In genomic region chr17:56233389-56233788, GRCm38 (mm10) we compare ENCODE assay signal across 7 mouse cellular contexts. TPM values are rescaled to one million over a fixed set of nuclear protein-coding genes. Genes with fewer than 3 reads are reported as not detected.
DNase-seq lines count a peak whose midpoint lies in the region; ATAC-seq lines count a peak whose summit lies in the region.

No protein-coding gene starts in this region.

- no peak overlapping the region for H3K4me3 ChIP-seq in embryonic facial prominence, embryonic 14.5 days (ENCODE audit: low read depth, low read length)
- H3K4me3 ChIP-seq in hindbrain, embryonic 14.5 days (replicated peaks; ENCODE audit: low read length) = no peak overlapping the region
- 0 out of 2 replicates have a peak overlapping the region, but pooled peaks have one; percentile 7 for H3K4me3 ChIP-seq in midbrain, embryonic 14.5 days (replicated peaks; ENCODE audit: low read depth, low read length)

- H3K9ac ChIP-seq in embryonic facial prominence, embryonic 14.5 days (ENCODE audit: low read depth, low read length) = no peak overlapping the region
- 0 out of 2 replicates have a peak overlapping the region, but pooled peaks have one; percentile 7 for H3K9ac ChIP-seq in hindbrain, embryonic 14.5 days
- no peak overlapping the region for H3K9ac ChIP-seq in midbrain, embryonic 14.5 days (replicated peaks; ENCODE audit: low read length)

- DNase-seq in brain, adult 2 months (ENCODE audit: low read depth, low spot score) = peak; percentile 13
- no peak for DNase-seq in embryonic facial prominence, embryonic 14.5 days (ENCODE audit: low spot score)
- peak; percentile 16 for DNase-seq in hindbrain, embryonic 14.5 days (ENCODE audit: low spot score)
- DNase-seq in midbrain, embryonic 14.5 days = peak; percentile 21
- no peak for DNase-seq in embryo, embryonic 10 days (ENCODE audit: low spot score)
- DNase-seq in spleen, adult 18-20 months = no peak

- H3K4me1 ChIP-seq in embryonic facial prominence, embryonic 14.5 days (ENCODE audit: control insufficient read depth, insufficient read depth, low read length) = no peaks in the 10 kb centered on the region
- peaks cover 10% of the 10 kb centered on the region for H3K4me1 ChIP-seq in hindbrain, embryonic 14.5 days (replicated peaks; ENCODE audit: control insufficient read depth, insufficient read depth, low read length)
- peaks cover 10% of the 10 kb centered on the region for H3K4me1 ChIP-seq in midbrain, embryonic 14.5 days (ENCODE audit: control insufficient read depth, insufficient read depth, low read length)

- no peak for ATAC-seq in embryonic facial prominence, embryonic 14.5 days (ENCODE audit: low read depth)
- ATAC-seq in hindbrain, embryonic 14.5 days (ENCODE audit: low FRiP score) = peak; percentile 37
- ATAC-seq in midbrain, embryonic 14.5 days (ENCODE audit: low FRiP score, low TSS enrichment) = 0 out of 2 replicates have a peak, but pooled peaks have one; percentile 4
- ATAC-seq in inflammation-experienced regulatory T-cells, adult 6 months = no peak

- peak overlapping the region; percentile 12; the same call in 1 of the 2 replicates for H3K4me2 ChIP-seq in embryonic facial prominence, embryonic 14.5 days (ENCODE audit: low read depth, low read length)
- H3K4me2 ChIP-seq in hindbrain, embryonic 14.5 days (replicated peaks) = peak overlapping the region; percentile 45
- H3K4me2 ChIP-seq in midbrain, embryonic 14.5 days (ENCODE audit: low read length) = peak overlapping the region; percentile 54

- H3K27ac ChIP-seq in embryonic facial prominence, embryonic 14.5 days (replicated peaks; ENCODE audit: low read depth, low read length) = no peak overlapping the region
- H3K27ac ChIP-seq in hindbrain, embryonic 14.5 days = peak overlapping the region; percentile 58
- peak overlapping the region; percentile 56 for H3K27ac ChIP-seq in midbrain, embryonic 14.5 days (replicated peaks; ENCODE audit: low read depth, low read length)

- no peaks in the 10 kb centered on the region for H3K9me3 ChIP-seq in embryonic facial prominence, embryonic 14.5 days (ENCODE audit: control insufficient read depth, low read length)
- H3K9me3 ChIP-seq in hindbrain, embryonic 14.5 days (ENCODE audit: control insufficient read depth, low read length) = no peaks in the 10 kb centered on the region
- no peaks in the 10 kb centered on the region for H3K9me3 ChIP-seq in midbrain, embryonic 14.5 days (ENCODE audit: control insufficient read depth, low read length)

- no peaks in the 10 kb centered on the region for H3K36me3 ChIP-seq in embryonic facial prominence, embryonic 14.5 days (ENCODE audit: control insufficient read depth, insufficient read depth, low read length)
- H3K36me3 ChIP-seq in hindbrain, embryonic 14.5 days (replicated peaks; ENCODE audit: control insufficient read depth, insufficient read depth) = no peaks in the 10 kb centered on the region
- H3K36me3 ChIP-seq in midbrain, embryonic 14.5 days (ENCODE audit: control insufficient read depth, insufficient read depth, low read length) = no peaks in the 10 kb centered on the region

- H3K27me3 ChIP-seq in embryonic facial prominence, embryonic 14.5 days (replicated peaks; ENCODE audit: control insufficient read depth, insufficient read depth, low read length) = no peaks in the 10 kb centered on the region
- H3K27me3 ChIP-seq in hindbrain, embryonic 14.5 days (ENCODE audit: control insufficient read depth, insufficient read depth, low read length) = no peaks in the 10 kb centered on the region
- H3K27me3 ChIP-seq in midbrain, embryonic 14.5 days (ENCODE audit: control insufficient read depth, insufficient read depth, low read length) = no peaks in the 10 kb centered on the region

- 56% methylated on average over 8 of the region's 8 CpGs for WGBS in embryonic facial prominence, embryonic 14.5 days
- WGBS in hindbrain, embryonic 14.5 days = 48% methylated on average over 8 of the region's 8 CpGs
- 48% methylated on average over 8 of the region's 8 CpGs for WGBS in midbrain, embryonic 14.5 days

RNA-seq across cellular contexts. Expression of gene Dpp9, which starts 14.7 kb away (rescaled TPM):
- polyA plus RNA-seq in embryonic facial prominence, embryonic 14.5 days (2014; fragmentation: Nextera tagmentation; extraction: Ambion mirVana) = 32.5 and 37.1 TPM in 2 replicates
- polyA plus RNA-seq in hindbrain, embryonic 14.5 days (2014; fragmentation: Nextera tagmentation; extraction: Ambion mirVana) = 23.4 and 26.2 TPM in 2 replicates
- polyA plus RNA-seq in midbrain, embryonic 14.5 days (2014; fragmentation: Nextera tagmentation; extraction: Ambion mirVana) = 22.3 and 26.7 TPM in 2 replicates
- 10 to 100 TPM; 13.6 to 17.5 (median 14.5) TPM for polyA plus RNA-seq in inflammation-experienced regulatory T-cells, adult 6 months (2017; shearing (Covaris generic))

RNA-seq across cellular contexts. Expression of gene Fem1a, which starts 23.2 kb away (rescaled TPM):
- polyA plus RNA-seq in embryonic facial prominence, embryonic 14.5 days (2014; fragmentation: Nextera tagmentation; extraction: Ambion mirVana) = 19.6 and 20.5 TPM in 2 replicates
- 21.0 and 21.8 TPM in 2 replicates for polyA plus RNA-seq in hindbrain, embryonic 14.5 days (2014; fragmentation: Nextera tagmentation; extraction: Ambion mirVana)
- polyA plus RNA-seq in midbrain, embryonic 14.5 days (2014; fragmentation: Nextera tagmentation; extraction: Ambion mirVana) = 16.9 and 21.4 TPM in 2 replicates
- polyA plus RNA-seq in inflammation-experienced regulatory T-cells, adult 6 months (2017; shearing (Covaris generic)) = 1 to 10 TPM; 4.9 to 6.2 (median 6.1) TPM

RNA-seq across cellular contexts. Expression of gene Ticam1, which starts 43.2 kb away (rescaled TPM):
- 6.9 and 8.1 TPM in 2 replicates for polyA plus RNA-seq in embryonic facial prominence, embryonic 14.5 days (2014; fragmentation: Nextera tagmentation; extraction: Ambion mirVana)
- 1.4 and 1.5 TPM in 2 replicates for polyA plus RNA-seq in hindbrain, embryonic 14.5 days (2014; fragmentation: Nextera tagmentation; extraction: Ambion mirVana)
- 0.78 and 1.6 TPM in 2 replicates for polyA plus RNA-seq in midbrain, embryonic 14.5 days (2014; fragmentation: Nextera tagmentation; extraction: Ambion mirVana)
- polyA plus RNA-seq in inflammation-experienced regulatory T-cells, adult 6 months (2017; shearing (Covaris generic)) = 10 to 100 TPM in 1 of 3 experiments, 1 to 10 TPM in 2; 8.1 to 11.5 (median 8.7) TPM

RNA-seq across cellular contexts. Expression of gene Mydgf, which starts 49.7 kb away (rescaled TPM):
- polyA plus RNA-seq in embryonic facial prominence, embryonic 14.5 days (2014; fragmentation: Nextera tagmentation; extraction: Ambion mirVana) = 98.8 and 99.5 TPM in 2 replicates
- polyA plus RNA-seq in hindbrain, embryonic 14.5 days (2014; fragmentation: Nextera tagmentation; extraction: Ambion mirVana) = 67.8 and 70.8 TPM in 2 replicates
- 55.1 and 57.5 TPM in 2 replicates for polyA plus RNA-seq in midbrain, embryonic 14.5 days (2014; fragmentation: Nextera tagmentation; extraction: Ambion mirVana)
- 10 to 100 TPM; 53.3 to 65.6 (median 59.5) TPM for polyA plus RNA-seq in inflammation-experienced regulatory T-cells, adult 6 months (2017; shearing (Covaris generic))

RNA-seq across cellular contexts. Expression of gene Plin3, which starts 59.3 kb away (rescaled TPM):
- polyA plus RNA-seq in embryonic facial prominence, embryonic 14.5 days (2014; fragmentation: Nextera tagmentation; extraction: Ambion mirVana) = 76.9 and 88.4 TPM in 2 replicates
- 13.9 and 16.4 TPM in 2 replicates for polyA plus RNA-seq in hindbrain, embryonic 14.5 days (2014; fragmentation: Nextera tagmentation; extraction: Ambion mirVana)
- 6.4 and 11.6 TPM in 2 replicates for polyA plus RNA-seq in midbrain, embryonic 14.5 days (2014; fragmentation: Nextera tagmentation; extraction: Ambion mirVana)
- 10 to 100 TPM; 25.6 to 28.7 (median 25.6) TPM for polyA plus RNA-seq in inflammation-experienced regulatory T-cells, adult 6 months (2017; shearing (Covaris generic))

Comparison
In these comparisons a context has a peak if more than half of its experiments do, and no peak if none do; other contexts are left out.
1. DNase-seq: peak in brain, adult 2 months (single experiment), hindbrain, embryonic 14.5 days (single experiment) and midbrain, embryonic 14.5 days (single experiment); none in embryonic facial prominence, embryonic 14.5 days (single experiment), embryo, embryonic 10 days (single experiment) and spleen, adult 18-20 months (0 of 2).
2. ATAC-seq: peak in hindbrain, embryonic 14.5 days (single experiment) and midbrain, embryonic 14.5 days (single experiment); none in embryonic facial prominence, embryonic 14.5 days (single experiment) and inflammation-experienced regulatory T-cells, adult 6 months (single experiment).
3. Peak in every context shown above with its lines, with median percentiles within 50 percentile points of each other: H3K4me2 ChIP-seq.